Mouse (Mus musculus): ENCODE data around the gene Add2. TPM values are rescaled to one million over a fixed set of nuclear protein-coding genes. Genes with fewer than 3 reads are reported as not detected.

Add2 gene
- polyA plus RNA-seq, 1 experiment = 6.7 TPM

- Histone ChIP-seq H3K36me3 (ENCODE audit: control insufficient read depth, insufficient read depth) (no peaks in the 10 kb centered on the region), H3K4me3 (ENCODE audit: insufficient read depth, poor library complexity, severe bottlenecking) (no peak overlapping the region), H3K27me3 (ENCODE audit: control insufficient read depth, insufficient read depth, insufficient read length) (no peaks in the 10 kb centered on the region), H3K79me3 (ENCODE audit: low read depth) (no peaks in the 10 kb centered on the region), H3ac (ENCODE audit: control insufficient read depth, insufficient read length, low read depth) (no peak overlapping the region), H3K79me2 (ENCODE audit: control insufficient read depth, insufficient read depth) (no peaks in the 10 kb centered on the region)
- TF ChIP-seq MYOD1 (IDR thresholded peaks at IDR 0.05; ENCODE audit: control insufficient read depth, insufficient read length, low read depth) = no peak
- no peak for TF ChIP-seq CEBPB (IDR thresholded peaks at IDR 0.05; ENCODE audit: low read depth)
- no peak for TF ChIP-seq MAX (IDR thresholded peaks at IDR 0.05)
- no peak for TF ChIP-seq USF1 (IDR thresholded peaks at IDR 0.05; ENCODE audit: low read depth)
- no peak for TF ChIP-seq CTCF (IDR thresholded peaks at IDR 0.05; ENCODE audit: control insufficient read depth, insufficient read depth, insufficient read length)
- no peak for TF ChIP-seq MYOG (IDR thresholded peaks at IDR 0.05; ENCODE audit: control insufficient read depth, extremely low read depth, insufficient read length)
Observed at GRCm38 (mm10) chr6:86136206-86136605, 107.7 kb downstream of the Add2 start.

- Histone ChIP-seq H3K4me3 (ENCODE audit: insufficient read depth, poor library complexity, severe bottlenecking) (no peak overlapping the region), H3K27me3 (ENCODE audit: control insufficient read depth, insufficient read depth, insufficient read length) (peaks cover 3% of the 10 kb centered on the region), H3ac (ENCODE audit: control insufficient read depth, insufficient read length, low read depth) (no peak overlapping the region), H3K79me2 (ENCODE audit: control insufficient read depth, insufficient read depth) (no peaks in the 10 kb centered on the region), H3K36me3 (ENCODE audit: control insufficient read depth, insufficient read depth) (no peaks in the 10 kb centered on the region), H3K79me3 (ENCODE audit: low read depth) (no peaks in the 10 kb centered on the region)
- no peak for TF ChIP-seq CEBPB (IDR thresholded peaks at IDR 0.05; ENCODE audit: low read depth)
Observed at GRCm38 (mm10) chr6:86141284-86141683, 112.8 kb downstream of the Add2 start.

GRCm38 (mm10) chr6:86141820-86142219 lies 113.3 kb downstream of the Add2 start:
- Histone ChIP-seq H3K79me3 (ENCODE audit: low read depth) (no peaks in the 10 kb centered on the region), H3K27me3 (ENCODE audit: control insufficient read depth, insufficient read depth, insufficient read length) (peaks cover 3% of the 10 kb centered on the region), H3ac (ENCODE audit: control insufficient read depth, insufficient read length, low read depth) (no peak overlapping the region), H3K4me3 (ENCODE audit: insufficient read depth, poor library complexity, severe bottlenecking) (no peak overlapping the region), H3K79me2 (ENCODE audit: control insufficient read depth, insufficient read depth) (no peaks in the 10 kb centered on the region), H3K36me3 (ENCODE audit: control insufficient read depth, insufficient read depth) (no peaks in the 10 kb centered on the region)
- no peak for TF ChIP-seq CEBPB (IDR thresholded peaks at IDR 0.05; ENCODE audit: low read depth)
- TF ChIP-seq CTCF (IDR thresholded peaks at IDR 0.05; ENCODE audit: control insufficient read depth, insufficient read depth, insufficient read length) = no peak

- Histone ChIP-seq H3ac (ENCODE audit: control insufficient read depth, insufficient read length, low read depth) (no peak overlapping the region), H3K27me3 (ENCODE audit: control insufficient read depth, insufficient read depth, insufficient read length) (peaks cover 3% of the 10 kb centered on the region), H3K36me3 (ENCODE audit: control insufficient read depth, insufficient read depth) (no peaks in the 10 kb centered on the region), H3K4me3 (ENCODE audit: insufficient read depth, poor library complexity, severe bottlenecking) (no peak overlapping the region), H3K79me2 (ENCODE audit: control insufficient read depth, insufficient read depth) (no peaks in the 10 kb centered on the region), H3K79me3 (ENCODE audit: low read depth) (no peaks in the 10 kb centered on the region)
- TF ChIP-seq FOSL1 (IDR thresholded peaks at IDR 0.05; ENCODE audit: insufficient read depth, low read length, poor library complexity, severe bottlenecking) (no peak), MAX (IDR thresholded peaks at IDR 0.05) (no peak), MYOG (IDR thresholded peaks at IDR 0.05; ENCODE audit: control insufficient read depth, extremely low read depth, insufficient read length) (no peak), MYOD1 (IDR thresholded peaks at IDR 0.05; ENCODE audit: control insufficient read depth, insufficient read length, low read depth) (no peak), USF1 (IDR thresholded peaks at IDR 0.05; ENCODE audit: low read depth) (no peak), CEBPB (IDR thresholded peaks at IDR 0.05; ENCODE audit: low read depth) (no peak), CTCF (IDR thresholded peaks at IDR 0.05; ENCODE audit: control insufficient read depth, insufficient read depth, insufficient read length) (no peak)
Observed at GRCm38 (mm10) chr6:86144986-86145385, 116.5 kb downstream of the Add2 start.

GRCm38 (mm10) chr6:86148518-86148917 lies 120.0 kb downstream of the Add2 start:
- Histone ChIP-seq H3ac (ENCODE audit: control insufficient read depth, insufficient read length, low read depth) (no peak overlapping the region), H3K27me3 (ENCODE audit: control insufficient read depth, insufficient read depth, insufficient read length) (peaks cover 6% of the 10 kb centered on the region), H3K36me3 (ENCODE audit: control insufficient read depth, insufficient read depth) (no peaks in the 10 kb centered on the region), H3K79me3 (ENCODE audit: low read depth) (no peaks in the 10 kb centered on the region), H3K4me3 (ENCODE audit: insufficient read depth, poor library complexity, severe bottlenecking) (no peak overlapping the region), H3K79me2 (ENCODE audit: control insufficient read depth, insufficient read depth) (no peaks in the 10 kb centered on the region)
- no peak for TF ChIP-seq USF1 (IDR thresholded peaks at IDR 0.05; ENCODE audit: low read depth)
- no peak for TF ChIP-seq CEBPB (IDR thresholded peaks at IDR 0.05; ENCODE audit: low read depth)
- no peak for TF ChIP-seq MYOG (IDR thresholded peaks at IDR 0.05; ENCODE audit: control insufficient read depth, extremely low read depth, insufficient read length)
- no peak for TF ChIP-seq CTCF (IDR thresholded peaks at IDR 0.05; ENCODE audit: control insufficient read depth, insufficient read depth, insufficient read length)

- no peak overlapping the region for H3K4me3 ChIP-seq (ENCODE audit: insufficient read depth, poor library complexity, severe bottlenecking)
- H3K27me3 ChIP-seq (ENCODE audit: control insufficient read depth, insufficient read depth, insufficient read length) = peaks cover 7% of the 10 kb centered on the region
- H3ac ChIP-seq (ENCODE audit: control insufficient read depth, insufficient read length, low read depth) = no peak overlapping the region
- no peak for TF ChIP-seq CTCF (IDR thresholded peaks at IDR 0.05; ENCODE audit: control insufficient read depth, insufficient read depth, insufficient read length)
- TF ChIP-seq CEBPB (IDR thresholded peaks at IDR 0.05; ENCODE audit: low read depth) = no peak
- no peak for TF ChIP-seq MAX (IDR thresholded peaks at IDR 0.05)
- TF ChIP-seq USF1 (IDR thresholded peaks at IDR 0.05; ENCODE audit: low read depth) = no peak
- no peak for TF ChIP-seq FOSL1 (IDR thresholded peaks at IDR 0.05; ENCODE audit: insufficient read depth, low read length, poor library complexity, severe bottlenecking)
- TF ChIP-seq MYOG (IDR thresholded peaks at IDR 0.05; ENCODE audit: control insufficient read depth, extremely low read depth, insufficient read length) = no peak
- no peak for TF ChIP-seq MYOD1 (IDR thresholded peaks at IDR 0.05; ENCODE audit: control insufficient read depth, insufficient read length, low read depth)
- no peaks in the 10 kb centered on the region for H3K79me3 ChIP-seq (ENCODE audit: low read depth)
- no peaks in the 10 kb centered on the region for H3K36me3 ChIP-seq (ENCODE audit: control insufficient read depth, insufficient read depth)
- H3K79me2 ChIP-seq (ENCODE audit: control insufficient read depth, insufficient read depth) = no peaks in the 10 kb centered on the region
Observed at GRCm38 (mm10) chr6:86149001-86149400, 120.5 kb downstream of the Add2 start.
